Mouse (Mus musculus): ENCODE data around the gene Fbxl2.
A peak's percentile ranks its signal among the peaks of the same experiment; 100 is the strongest.

The Fbxl2 gene

DNA sequence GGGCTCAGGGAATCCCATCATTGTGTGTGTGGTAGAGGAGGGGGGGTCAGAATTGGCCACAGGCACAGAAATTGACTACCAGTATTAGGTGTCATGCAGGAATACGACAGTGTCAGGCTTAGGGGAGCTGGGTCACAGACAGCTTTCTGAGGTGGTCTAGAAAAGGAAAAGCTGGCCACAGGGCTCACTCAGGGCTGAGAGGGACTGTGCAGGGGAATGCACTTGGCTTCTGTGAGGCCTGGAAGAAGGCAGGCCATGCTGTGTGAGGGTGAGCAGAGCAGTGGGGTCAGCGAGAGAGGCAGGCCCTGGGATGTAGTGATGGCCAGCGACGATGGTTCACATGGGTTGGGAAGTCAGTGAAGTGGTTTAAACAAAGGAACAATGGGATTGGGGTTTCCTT, 72.1 kb downstream of the Fbxl2 start:
- DNase-seq (ENCODE audit: low spot score in 2 of 2): no peak

DNA sequence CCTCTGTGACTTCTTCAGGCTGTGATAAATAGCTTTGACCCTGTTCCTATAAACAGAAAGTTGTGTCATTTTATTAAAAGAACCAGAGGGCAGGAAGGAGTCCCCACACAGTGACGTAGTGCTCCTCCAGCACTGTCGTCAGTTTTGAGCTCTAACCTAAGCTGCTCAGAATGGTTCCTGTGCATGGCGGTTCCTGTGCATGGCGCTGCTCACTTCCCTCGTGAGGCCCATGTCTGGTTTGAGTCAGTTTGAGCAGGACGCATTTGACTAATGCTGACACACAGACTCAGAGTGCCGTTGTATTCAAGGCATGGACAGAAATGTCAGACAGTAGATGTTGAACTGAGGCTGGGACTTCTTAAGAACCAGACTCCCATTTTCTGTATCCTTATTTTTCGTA, 74.4 kb downstream of the Fbxl2 start:
- no peak for DNase-seq (ENCODE audit: low spot score in 2 of 2)

DNA sequence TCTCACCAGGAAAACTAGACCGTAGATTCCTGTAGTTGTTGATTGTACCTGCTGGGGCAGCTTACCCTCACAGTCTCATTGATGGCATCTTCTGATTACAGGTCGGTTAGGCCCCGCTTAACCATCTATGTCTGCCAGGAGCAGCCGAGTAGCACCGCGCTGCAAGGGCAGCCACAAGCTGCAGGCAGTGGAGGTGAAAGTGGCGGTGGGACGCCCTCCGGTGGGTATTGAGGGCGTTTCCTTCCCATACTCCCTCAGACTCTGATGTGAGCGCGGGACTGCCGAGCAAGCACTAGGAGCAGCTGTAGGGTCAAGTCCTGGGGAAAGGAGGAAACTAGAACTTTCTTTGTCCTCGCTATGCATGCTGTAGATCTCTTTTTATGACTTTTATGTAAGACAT, 76.0 kb downstream of the Fbxl2 start:
- no peak for DNase-seq (ENCODE audit: low spot score in 2 of 2)

DNA sequence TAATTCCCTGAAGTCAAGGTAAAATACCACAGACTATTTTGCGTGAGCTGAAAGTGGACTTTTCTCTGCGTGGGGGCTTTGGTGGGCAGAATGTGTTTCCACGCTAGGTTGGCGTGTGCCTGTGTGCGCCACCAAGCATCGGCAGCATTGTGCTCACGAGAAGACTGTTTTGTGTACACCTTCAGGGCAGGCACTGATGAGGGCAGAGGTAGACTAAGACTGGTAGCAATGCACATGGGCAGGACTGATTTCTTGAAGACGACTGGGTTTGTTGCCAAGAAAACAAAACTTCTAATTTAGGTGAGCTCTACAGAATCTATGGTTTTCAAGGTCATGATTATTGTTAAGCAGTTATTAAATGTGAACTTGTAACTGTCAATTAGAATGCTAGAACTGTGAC, 76.6 kb downstream of the Fbxl2 start:
- no peak for DNase-seq (ENCODE audit: low spot score in 2 of 2)

DNA sequence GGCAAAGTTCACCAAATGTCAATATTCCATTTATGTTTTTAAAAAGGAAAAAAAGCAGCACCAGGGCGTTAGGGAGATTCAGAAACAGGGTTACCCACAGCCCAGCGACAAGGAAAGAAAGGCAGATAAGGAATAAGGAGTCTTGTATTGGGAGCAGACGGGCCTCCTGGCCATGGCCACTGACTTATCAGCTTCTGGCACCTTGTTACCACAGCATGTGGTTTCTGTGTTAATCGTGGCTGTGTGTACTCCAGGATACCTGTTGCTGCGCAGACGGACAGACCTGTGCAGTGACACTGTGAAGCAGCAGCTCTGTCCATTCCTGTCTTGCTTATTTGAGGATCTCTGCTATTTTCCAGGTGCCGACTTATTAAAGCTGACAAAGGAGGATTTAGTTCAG, 77.0 kb downstream of the Fbxl2 start:
- no peak for DNase-seq (ENCODE audit: low spot score in 2 of 2)

DNA sequence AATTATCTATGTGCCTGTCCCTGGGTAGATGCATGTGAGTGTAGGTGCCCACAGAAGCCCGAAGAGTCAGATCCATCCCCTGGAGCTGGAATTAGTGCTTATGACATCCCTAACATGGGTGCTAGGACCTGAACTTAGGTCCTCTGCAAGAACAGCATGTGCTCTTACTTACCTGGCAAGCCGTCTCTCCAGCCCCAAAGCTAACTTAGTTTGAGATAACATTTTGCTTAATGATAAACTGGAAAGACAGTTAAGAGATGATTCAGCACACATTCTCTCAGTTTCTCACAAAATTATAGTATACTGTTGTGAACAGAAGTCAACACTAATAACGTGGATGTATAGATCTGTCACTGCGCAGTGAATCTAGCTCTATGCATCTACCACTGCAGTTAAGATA, 79.2 kb downstream of the Fbxl2 start:
- DNase-seq (ENCODE audit: low spot score in 2 of 2): no peak

DNA sequence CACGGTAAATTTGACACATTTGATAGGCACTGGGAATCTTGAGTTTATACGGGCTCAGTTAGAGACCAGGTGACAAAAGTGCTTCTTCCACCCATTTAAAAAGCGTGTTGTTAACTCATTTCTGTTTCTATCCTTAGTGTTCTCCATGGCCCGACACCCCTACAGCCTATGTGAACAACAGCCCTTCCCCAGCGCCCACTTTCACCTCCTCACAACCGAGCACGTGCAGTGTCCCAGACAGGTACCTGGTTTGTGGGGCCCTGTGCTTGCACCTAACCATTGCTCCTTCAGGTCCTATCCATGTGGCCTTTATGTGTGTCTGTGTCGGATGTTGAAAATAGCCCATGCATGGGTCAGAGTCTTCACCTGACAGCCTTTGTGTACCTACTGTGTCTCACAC, 81.6 kb downstream of the Fbxl2 start:
- DNase-seq (ENCODE audit: low spot score in 2 of 2): no peak

DNA sequence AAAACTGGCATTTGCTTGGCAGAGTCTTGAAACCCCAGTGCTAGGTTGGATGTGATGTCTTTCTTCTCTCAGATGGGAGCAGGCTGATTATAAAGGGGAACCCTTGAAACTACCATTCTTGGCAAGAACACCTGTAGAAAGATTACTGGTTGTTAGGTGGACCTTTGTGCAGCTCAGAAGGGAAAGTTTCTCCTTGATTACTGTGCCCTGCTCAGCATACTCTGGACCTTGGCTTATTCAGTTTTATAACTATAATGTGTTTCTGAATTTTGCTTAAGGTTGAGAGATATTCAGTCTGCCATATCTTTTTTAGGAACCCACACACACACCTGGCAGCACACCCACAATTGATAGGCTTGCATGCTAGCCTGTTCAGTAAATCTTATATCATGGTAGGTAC, 82.3 kb downstream of the Fbxl2 start:
- DNase-seq (ENCODE audit: low spot score in 2 of 2): no peak

DNA sequence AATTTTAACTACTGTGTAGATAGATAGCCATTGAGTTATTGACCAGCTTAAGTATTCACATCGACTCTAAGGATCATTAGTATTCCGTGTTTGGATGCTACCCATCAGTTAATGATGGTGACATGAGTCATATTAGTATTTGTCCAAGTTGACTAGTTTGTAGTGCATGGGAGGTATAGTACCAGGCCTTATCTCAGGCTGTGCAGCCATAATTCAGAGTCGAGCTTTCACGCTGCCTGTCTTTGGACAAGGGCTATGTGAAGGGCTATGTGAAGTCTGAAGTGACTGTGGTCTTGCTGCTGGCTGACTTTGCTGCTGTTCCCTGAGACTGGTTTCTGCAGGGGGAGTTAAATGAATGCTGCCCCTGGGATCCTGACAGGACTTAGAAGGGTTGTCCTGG, 88.2 kb downstream of the Fbxl2 start:
- no peak for DNase-seq (ENCODE audit: low spot score in 2 of 2)

DNA sequence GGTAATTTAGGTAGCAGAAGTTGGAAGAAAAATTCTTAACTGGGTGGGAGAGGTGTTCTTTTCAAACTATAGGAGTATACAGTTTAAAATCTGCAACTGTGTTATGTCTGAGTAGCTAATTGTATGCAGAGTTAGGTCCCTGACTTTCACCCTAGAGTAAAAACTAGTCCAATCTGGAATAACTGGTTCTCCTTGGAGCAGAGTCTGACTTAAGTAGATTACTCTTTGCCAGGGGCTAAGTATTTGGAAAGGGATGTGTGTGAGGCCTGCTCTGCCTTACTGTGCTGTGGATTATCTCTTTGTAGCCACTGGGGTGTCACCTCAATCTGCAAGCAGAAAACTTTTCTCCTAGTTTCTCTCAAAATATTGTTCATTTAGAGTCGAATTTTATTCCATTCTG, 98.8 kb downstream of the Fbxl2 start:
- DNase-seq (ENCODE audit: low spot score in 2 of 2): no peak

DNA sequence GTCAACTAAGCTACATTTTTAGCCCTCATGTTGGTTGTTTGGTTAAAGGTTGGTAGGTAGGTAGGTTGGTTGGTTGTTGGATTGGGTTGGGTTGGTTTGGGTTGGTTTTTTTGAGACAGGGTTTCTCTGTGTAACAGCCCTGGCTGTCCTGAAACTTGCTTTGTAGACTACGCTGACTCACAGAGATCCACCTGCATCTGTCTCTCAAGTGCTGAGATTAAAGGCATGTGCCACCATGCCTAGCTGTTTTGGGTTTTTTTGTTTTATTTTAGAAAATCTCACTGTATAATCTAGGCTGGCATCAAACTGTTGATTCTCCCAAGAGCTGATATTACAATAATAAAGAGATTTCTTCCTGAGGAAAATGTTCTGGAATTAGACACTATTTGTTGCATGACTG, 102.6 kb downstream of the Fbxl2 start:
- DNase-seq (ENCODE audit: low spot score in 2 of 2): no peak

DNA sequence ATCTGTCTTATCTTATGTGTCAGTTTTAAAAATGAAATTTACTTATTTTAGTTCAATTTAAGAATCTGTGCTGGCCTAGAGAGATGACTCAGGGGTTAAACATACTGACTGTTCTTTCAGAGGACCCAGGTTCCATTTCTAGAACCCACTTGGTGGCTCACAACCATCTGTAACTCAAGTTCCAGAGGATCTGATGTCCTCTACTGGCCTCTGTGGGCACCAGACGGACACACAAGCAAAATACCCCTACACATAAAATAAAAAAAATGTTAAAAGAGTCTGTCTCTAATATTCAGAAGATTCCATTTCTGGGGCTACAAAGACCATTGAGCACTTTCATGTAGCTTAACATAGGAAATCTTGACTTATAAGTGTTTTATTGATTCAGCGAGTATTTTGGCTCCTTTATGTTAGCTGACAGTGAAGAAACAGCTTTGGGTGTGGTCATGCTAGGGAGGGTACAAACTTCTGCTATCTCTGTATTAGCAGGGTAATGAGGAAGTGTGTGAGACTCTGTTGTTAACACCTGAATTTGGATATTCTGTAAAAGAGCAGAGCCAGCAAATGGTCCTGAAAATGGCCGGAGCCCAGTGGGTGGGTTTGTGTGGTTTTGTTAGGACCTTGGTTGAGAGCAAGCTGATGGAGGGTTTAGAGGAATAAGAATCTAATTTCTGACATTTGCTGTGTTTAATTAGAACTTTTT, 104.7 kb downstream of the Fbxl2 start:
- no peak for DNase-seq (ENCODE audit: low spot score in 2 of 2)

DNA sequence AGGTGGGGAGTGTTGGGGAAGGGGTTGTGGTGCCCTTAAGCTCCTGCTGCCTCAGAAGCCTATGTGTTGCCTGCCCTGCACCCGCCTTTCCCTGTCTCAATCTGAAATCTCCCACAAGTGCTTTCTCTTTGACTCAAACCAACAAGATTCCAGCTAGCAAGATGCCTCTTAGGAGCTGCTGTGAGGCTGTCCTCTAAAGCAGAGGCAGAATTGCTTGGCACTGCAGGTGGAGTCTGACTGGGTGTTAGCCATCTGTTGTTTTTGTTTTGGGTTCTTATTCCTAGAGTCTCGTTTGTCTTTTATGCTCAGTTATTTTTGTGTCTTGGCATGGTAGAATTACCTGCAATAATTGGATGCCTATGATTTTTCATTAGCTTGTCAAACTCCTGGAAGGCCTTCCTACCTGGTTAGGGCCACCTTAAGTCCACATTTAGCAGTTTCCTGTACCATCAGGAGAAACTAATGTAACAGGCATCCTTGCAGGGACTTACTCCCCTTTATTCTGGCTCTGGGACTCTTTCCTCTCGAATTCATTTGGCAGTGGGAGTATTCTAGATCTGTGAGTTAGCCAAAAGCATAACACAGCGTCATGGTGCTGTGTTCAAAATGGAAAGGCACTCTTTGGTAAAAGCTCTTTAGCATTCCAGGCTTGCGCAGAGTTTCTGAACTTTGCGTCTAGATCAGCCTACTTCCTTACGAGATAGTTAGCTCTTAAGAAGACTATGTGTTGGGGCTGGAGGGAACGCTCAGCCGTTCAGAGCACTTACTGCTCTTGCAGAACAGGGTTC, 106.7 kb downstream of the Fbxl2 start:
- DNase-seq (ENCODE audit: low spot score in 2 of 2): no peak

DNA sequence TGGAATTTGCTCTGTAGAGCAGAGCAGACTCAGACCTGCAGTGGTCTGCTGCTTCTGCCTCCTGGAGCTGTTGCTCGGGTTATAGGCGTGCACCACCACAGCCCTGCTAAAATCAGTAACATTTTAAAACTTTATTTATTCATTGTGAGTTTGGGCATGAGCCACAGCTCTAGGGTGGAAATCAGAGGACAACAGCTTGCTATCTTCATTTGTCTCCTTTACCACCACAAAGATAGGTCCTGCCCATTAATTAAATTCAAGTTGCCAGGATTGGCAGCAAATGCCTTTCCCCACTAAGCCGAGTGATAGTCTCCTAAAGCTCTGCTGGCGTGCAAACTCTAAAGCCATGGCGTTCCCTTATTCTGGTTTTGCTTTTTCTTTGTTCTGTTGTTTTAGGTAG, 110.4 kb downstream of the Fbxl2 start:
- DNase-seq (ENCODE audit: low spot score in 2 of 2): no peak

DNA sequence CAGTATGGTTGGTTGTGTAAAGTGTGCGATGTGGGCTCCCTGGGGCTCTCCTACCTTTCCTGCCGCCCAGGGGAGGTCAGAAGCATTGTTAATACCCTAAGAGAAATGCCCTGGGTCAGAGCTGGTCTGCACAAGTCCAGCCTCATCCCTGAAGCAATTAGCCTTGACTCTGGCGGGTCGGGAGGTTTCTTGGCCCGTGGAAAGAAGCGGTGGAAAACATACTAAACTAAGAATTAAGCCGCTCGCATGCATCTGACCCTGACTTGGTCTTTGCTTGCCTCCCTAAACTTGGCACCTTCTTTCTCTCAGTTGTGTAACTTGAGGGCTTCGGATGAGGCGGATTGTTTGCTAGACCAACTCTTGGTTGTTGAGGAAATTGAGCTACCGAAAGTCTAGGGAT, 113.5 kb downstream of the Fbxl2 start:
- DNase-seq (ENCODE audit: low spot score in 2 of 2): no peak

DNA sequence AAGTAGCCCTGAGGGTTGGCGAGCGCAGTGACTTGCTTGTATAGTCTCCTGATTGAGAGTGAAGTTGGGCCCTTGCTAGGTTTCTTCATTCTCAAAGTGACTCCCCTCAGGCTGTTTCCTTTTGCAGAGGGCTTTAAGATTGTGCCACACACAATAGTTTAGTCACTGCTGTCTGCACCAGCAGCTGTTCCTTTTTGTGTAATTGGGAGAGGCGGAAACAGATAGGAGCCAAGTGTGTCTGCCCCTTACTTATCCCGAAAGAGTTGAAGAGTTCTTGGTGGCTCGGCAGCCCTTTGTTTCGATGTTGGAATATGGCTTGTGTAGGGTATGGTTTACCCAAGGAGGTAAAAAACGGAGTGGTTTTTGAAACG, 113.9 kb downstream of the Fbxl2 start:
- no peak for DNase-seq (ENCODE audit: low spot score in 2 of 2)

DNA sequence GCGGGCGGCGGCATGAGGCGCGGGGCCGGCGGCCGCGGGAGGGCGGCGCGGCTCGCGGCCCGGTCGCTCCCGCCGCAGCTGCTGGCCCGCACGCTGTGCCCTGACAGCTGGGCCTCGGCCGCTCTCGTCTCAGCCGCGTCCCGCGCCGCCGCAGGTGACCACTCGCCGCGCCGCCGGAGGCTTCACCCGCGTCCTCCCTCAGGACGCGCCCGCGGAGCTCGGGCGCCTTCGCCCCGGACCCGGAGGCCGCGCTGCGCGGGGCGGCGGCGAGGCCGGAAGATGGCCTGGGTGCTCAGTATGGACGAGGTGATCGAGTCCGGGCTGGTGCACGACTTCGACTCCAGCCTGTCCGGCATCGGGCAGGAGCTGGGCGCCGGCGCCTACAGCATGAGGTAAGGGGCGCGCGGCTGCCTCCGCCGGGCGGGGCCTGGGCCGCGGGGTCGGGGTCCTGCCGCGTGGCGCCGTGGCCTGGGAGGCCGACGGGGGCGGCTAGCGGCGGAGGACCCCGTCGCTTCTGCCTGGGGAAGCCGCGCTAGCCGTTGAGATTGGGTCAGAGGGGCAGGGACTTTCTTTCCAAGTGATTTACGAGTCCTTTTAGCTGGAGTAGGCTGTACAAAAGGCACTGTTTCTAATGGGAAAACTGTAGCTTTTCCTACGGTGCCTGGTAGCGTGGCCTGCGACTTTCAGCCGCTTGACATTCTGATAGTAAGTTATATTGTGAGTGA, 114.5 kb downstream of the Fbxl2 start:
- DNase-seq (ENCODE audit: low spot score in 2 of 2): peak in 1 of 2 experiments; percentile 34

DNA sequence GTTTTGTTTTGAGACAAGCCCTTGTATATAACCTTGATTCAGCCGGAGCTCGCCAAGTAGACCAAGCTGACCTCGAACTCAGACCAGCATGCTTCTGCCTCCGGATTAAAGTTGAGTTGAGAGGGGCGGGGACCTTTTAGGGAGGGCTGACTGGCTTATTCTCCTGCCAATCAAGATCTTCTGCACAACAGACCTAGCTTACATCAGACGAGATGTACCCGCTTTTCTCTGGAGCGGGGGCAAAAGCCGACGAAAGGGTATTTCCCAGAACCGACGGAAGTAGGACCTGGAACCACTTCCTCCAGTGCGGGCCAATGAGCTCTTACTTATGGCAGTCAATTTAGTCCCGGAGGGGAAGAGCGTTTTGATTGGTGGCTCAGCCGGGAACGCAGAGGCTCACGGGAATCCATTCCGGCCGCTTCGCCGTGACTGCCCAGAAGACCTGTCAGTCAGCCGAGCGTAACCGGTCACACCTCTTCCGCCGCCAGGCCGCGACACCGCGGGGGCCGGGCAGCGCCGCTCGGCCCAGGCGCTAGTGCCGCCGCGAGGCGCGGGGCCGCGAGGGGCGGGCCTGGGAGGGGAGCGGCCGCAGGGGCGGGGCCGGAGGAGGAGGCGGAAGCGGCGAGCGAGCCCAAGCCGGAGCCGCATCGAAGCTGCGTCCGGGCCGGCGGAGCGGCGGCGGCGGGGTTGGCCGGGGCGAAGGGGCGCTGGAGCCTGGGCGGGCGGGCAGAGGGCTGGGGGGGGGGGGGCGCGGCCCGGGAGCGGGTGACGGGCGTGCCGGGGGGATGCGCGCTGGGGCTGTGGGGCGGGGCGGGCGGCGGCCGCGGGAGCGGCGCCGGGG, 115.2 kb downstream of the Fbxl2 start, which contains the start of gene Ubp1:
Ubp1 (plus strand) TSS at position 401 of the 841 bp plus-strand sequence.
- peak; percentile 83 to 92 for DNase-seq (ENCODE audit: low spot score in 2 of 2)

DNA sequence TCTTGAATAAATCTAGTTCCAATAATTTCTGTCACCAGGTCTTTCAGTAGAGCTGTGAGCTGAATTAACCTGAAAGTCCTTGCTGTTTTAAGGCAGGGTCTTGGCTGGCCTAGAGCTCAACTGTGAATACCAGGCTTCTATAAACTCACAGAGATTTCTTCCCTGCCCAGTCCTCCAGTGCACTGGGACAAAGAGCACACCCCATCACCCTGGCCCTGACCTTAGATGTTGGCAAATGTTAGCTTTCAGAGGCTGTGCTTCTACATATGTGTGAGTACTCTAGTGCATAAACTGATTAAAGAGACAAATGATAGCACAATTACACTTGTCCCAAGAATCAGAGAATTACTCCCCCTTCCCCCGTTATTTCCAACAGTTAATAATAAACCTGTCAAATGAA, 116.3 kb downstream of the Fbxl2 start:
- no peak for DNase-seq (ENCODE audit: low spot score in 2 of 2)

DNA sequence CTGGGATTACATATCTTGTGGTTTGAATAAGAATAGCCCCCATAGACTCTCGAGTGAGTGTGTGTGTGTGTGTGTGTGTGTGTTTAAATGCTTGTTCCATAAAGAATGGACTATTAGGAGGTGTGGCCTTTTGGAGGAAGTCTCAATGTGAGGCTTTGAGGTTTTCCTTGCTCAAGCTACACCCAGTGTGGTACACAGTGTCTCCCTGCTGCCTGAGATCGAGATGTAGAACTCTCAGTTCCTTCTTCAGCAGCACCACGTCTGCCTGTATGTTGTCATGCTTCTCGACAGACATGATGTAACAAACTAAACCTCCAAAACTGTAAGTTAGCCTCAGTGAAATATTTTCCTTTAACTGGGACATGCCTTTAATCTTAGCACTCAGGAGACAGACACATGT, 117.4 kb downstream of the Fbxl2 start:
- no peak for DNase-seq (ENCODE audit: low spot score in 2 of 2)

DNA sequence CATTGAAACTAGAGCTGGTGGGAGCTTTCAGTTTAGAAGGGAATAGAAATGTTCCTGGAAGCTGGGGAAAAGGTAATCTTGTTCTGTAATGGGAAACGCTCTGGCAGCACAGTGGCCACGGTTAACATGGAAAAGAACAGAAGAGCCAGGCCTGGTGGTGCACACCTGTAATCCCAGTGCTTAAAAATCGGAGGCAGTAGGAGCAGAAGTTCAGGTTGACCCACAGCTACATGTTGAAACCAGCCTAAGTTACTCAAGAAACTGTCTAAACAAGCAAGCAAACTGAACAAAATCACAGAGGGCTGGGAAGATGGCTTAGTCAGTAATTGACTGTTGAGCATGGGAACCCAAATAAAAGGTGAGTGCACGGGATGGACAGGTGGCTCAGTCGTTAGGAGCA, 121.1 kb downstream of the Fbxl2 start:
- DNase-seq (ENCODE audit: low spot score in 2 of 2): no peak

DNA sequence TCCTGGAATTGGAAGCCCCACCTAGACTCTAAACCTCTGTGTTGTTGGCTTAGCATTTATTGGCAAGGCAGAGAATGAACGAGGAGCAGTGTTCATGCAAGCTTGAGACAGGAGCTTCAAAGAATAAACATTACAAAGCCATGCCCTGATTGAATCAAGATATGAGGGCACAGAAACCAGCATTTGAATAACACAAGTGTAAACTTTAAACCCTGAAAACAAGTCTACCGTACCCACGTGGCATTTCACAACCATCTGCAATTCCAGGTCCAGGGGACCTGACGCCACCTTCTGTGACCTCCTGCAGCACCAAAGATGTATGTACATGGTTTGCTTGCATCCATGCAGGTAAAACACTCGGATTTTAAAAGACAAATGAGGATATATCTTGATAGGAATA, 123.3 kb downstream of the Fbxl2 start:
- DNase-seq (ENCODE audit: low spot score in 2 of 2): no peak
